Mouse (Mus musculus) monocyte, adult 2 months (primary cell): ENCODE data around the gene Cyp8b1.

Source experiments
- DNase-seq, 2 experiments: peaks; one replicate each; pipeline ENCODE4 v3.0.0; 2022; ENCODE audit warnings: low spot score in 2 of 2, low read depth in 1 of 2

Gene Cyp8b1

GRCm38 (mm10) chr9:121915056-121915455 lies 1.0 kb downstream of the Cyp8b1 start:
- no peak for DNase-seq

GRCm38 (mm10) chr9:121914226-121914757 lies 1.8 kb downstream of the Cyp8b1 start:
- no peak for DNase-seq

- DNase-seq = no peak
These were observed 3.3 kb downstream of the Cyp8b1 start for GRCm38 (mm10) chr9:121912786-121913185.

- no peak for DNase-seq
These were observed 4.9 kb downstream of the Cyp8b1 start for GRCm38 (mm10) chr9:121911196-121911595.

- DNase-seq = no peak
These were observed 6.5 kb downstream of the Cyp8b1 start for GRCm38 (mm10) chr9:121909635-121910034.

DNA sequence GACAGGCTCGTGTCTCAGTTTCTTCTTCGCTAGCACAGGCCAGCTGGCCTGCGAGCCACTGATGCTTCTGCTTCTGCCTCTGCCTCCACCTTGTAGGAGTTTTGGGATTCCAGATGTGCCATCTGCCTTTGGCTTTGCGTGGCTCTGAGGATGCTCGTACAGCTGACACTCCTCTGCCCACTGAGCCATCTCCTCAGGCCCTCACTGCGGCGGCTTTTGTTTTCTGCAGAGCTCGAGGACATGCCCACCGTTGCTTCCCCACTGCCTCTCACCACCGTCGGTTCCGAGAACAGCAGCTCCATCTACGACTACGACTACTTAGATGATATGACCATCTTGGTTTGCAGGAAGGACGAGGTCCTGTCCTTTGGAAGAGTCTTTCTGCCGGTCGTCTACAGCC lies 7.8 kb downstream of the Cyp8b1 start:
- no peak for DNase-seq

- no peak for DNase-seq
These were observed 8.6 kb downstream of the Cyp8b1 start for GRCm38 (mm10) chr9:121907356-121908070.

- DNase-seq = no peak
These were observed 9.6 kb downstream of the Cyp8b1 start for GRCm38 (mm10) chr9:121906456-121906855.

DNA sequence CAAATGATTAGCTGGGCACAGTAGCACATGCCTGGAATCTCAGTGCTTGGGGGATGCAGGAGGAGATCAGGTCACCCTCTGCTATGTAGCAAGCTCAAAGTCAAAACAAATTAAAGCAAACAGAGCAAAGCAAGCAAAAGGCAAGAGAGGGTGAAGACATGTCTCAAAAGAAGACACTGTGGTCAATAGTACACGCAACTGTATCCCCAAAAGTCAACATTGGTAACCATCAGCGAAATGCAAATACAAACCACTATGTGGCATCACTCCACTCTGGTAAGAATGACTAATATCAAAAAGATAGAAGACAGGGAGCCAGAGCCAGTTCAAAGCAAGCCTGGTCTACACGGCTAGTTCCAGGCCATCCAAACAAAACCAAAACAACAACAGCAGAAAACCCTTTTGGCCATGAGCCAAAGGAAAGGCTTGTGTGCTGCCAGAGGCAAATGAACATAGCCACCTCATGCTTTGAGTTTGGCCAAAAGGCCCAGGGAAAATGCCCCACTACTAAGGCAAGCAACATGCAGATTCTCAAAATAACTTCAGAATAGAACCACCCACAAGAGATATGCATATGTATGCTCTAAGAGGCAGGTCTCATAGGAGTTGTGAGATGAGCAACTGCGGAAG lies 10.4 kb downstream of the Cyp8b1 start:
- DNase-seq = no peak

- no peak for DNase-seq
These were observed 11.2 kb downstream of the Cyp8b1 start for GRCm38 (mm10) chr9:121904946-121905345.

DNA sequence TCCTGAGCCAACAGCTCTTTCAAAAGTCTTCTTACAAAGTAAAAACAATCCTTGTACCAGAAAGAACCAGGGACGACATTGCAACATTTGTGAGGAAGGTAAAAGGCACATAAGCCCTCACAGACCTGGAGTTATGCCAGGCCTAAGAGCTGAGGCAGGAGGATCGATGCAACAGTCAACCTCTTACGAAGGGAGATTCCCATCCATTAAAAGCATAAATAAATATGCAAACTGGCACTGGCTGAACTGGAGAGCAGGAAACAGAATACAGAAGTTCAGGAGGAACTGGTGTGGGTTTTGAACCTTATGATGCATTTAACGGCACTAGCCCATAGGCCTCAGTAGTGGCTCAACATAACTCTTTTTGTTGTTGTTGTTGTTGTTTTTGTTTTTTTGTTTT lies 11.8 kb downstream of the Cyp8b1 start:
- DNase-seq = no peak

DNA sequence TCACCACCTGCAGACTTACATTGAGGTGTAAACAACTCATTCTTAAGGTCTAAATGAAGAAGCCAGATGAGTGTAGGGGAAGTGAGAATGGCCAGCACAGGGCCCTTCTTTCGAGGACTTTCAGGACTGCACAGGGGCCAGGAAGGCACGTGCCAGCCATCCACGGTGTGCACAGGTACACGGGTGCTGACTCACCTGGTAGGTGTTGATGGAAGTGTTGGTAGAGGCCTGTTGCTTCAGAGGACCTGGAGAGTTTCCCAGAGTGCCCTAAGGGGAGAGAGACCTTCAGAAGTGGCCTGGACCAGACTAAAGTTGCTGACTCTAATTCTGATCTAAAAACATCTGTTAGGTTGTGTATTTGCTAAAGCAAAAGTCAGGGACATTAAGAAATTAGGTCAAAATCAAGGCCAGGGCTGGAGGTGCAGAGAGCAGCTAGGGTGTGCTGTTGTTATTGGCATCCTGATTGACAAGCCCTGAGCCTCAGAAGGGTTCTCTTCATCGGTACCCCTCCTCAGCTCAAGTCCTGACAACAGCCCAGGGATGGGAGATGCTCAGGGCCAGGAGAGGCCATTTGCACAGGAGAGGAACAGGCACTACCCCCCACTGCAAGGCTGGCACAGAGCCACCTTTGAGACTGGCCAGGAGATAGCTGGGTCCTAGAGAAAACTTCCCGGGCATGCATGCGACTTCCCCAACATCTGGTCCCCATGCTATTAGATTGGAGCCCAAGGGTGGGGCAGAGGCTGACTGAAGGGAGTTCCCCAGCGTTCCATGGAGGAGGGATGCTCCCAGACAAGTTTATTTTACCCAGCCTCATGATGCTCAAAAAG lies 12.4 kb downstream of the Cyp8b1 start:
- DNase-seq = no peak

- DNase-seq = no peak
These were observed 14.1 kb downstream of the Cyp8b1 start for GRCm38 (mm10) chr9:121901710-121902700.

- no peak for DNase-seq
These were observed 15.7 kb downstream of the Cyp8b1 start for GRCm38 (mm10) chr9:121900282-121900855.

DNA sequence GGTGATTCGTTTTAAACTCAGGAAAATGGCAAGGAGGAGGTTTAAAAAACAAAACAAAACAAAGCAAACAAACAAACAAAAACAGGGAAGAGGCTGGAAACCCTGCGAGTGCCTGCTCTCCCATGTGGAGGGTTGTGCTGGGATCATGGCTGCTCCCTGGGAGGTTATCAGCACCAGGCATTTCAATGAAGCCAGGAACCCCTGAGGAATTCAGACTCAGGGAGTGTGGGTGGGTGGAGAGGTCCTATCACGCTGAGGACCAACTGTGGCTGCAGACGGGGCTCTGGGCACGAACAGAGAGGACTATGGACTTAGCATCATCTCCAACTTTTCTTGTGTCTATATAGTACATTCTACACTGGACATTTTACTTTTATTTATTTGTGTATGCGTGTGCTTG lies 16.8 kb downstream of the Cyp8b1 start:
- DNase-seq = no peak

DNA sequence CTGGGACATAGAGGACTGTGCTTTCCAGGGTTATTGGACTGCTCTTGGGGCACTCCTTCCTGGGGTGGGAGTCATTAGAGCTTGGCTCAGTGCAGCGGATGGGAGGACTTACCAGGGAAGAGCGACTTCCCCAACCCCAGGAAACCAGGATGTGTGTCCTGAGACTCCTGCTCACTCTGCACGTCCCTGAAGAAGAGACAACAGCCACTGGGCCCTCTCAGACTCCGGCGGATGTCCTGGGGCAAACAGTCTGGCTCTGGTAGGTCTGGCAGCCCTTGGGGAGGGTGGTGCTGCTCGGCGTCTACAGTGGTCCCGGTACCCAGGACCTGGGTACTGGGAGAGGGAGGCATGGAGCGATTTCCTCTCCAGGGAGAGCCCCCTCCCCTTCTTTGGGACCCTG lies 17.9 kb downstream of the Cyp8b1 start, which contains the start of gene Ackr2:
Gene Ackr2, plus strand, starts transcription at position 111 of the 400 bp plus-strand sequence.
- no peak for DNase-seq

GRCm38 (mm10) chr9:121896820-121897219 lies 19.3 kb downstream of the Cyp8b1 start:
- no peak for DNase-seq

GRCm38 (mm10) chr9:121895392-121895993 lies 20.6 kb downstream of the Cyp8b1 start:
- DNase-seq = no peak

DNA sequence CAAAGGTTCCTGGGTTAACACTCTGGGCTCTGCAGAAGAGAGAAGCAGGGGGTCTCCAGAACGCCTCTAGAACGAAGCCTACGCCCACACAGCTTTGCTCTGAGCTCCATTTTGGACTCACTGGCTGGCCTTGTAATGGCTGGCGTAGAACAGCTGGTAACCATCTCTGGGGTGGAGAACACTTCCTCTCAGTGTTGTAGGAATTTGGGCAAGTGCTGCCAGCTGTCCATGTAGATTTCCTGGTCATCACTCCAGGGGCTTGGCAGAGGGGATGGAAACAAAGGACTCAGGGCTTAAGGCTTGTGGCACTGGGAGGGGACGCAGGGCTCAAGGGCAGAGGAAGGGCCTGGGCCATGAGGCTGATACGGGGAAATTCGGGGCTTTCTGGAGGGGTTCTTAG lies 21.7 kb downstream of the Cyp8b1 start:
- no peak for DNase-seq
